Mouse (Mus musculus): ENCODE measurements at regions not wholly inside any gene's neighbourhood (a gene's known extent, or its start where the extent isn't known, plus 50 kb on each side); places are given as distances from the start of the nearest gene placed in this dataset.
A peak's percentile ranks its signal among the peaks of the same experiment; 100 is the strongest.

GRCm38 (mm10) chr7:119384670-119385241 is 74.3 kb downstream of the Gp2 start:
- DNase-seq, result no peak

GRCm38 (mm10) chr7:119379935-119380334 is 79.2 kb downstream of the Gp2 start:
- DNase-seq, result no peak

- no peak for DNase-seq
These were observed 94.9 kb downstream of the Gp2 start for GRCm38 (mm10) chr7:119364268-119364596.

GRCm38 (mm10) chr7:119363552-119364267 is 95.4 kb downstream of the Gp2 start:
- DNase-seq, result no peak

GRCm38 (mm10) chr7:119357338-119357737 is 101.7 kb downstream of the Gp2 start:
- no peak for DNase-seq

DNA sequence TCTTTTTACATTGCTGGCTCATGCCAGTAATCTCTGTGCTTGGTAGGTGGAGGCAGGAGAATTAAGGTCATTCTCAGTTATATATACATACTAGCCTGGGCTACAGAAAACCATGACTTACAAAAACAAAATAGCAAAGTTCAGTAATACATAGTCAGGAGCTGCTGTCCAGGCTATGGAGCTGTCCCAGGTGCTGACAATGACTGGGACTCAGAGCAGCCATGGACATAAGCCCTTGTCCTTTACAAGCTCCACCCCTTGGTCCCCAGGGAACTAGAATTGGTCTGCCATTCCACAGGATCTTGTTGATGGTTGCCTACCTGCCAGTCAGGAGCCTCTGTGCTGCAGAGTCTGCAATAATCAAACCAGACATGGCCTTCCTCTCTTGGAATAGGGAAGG is 102.8 kb downstream of the Gp2 start:
- no peak for DNase-seq

DNA sequence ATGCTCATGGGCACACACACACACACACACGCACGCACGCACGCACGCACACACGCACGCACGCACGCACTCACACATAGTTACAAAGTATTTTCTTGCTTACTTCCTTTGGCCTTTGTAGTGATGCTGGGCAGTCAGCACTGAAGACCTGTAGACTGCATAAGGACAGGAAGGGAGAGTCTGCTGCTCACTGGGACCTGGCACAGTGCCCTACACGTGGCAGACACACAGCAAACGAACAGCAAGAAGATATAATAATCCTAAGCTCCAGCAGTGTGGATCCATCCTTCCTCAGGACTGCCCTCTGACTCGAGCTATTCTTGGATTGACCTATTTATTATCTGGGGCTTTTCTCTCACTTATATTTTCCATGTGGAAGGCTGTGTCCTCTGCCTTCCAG is 106.5 kb downstream of the Gp2 start:
- no peak for DNase-seq

- no peak for DNase-seq
These were observed 108.4 kb downstream of the Gp2 start for GRCm38 (mm10) chr7:119350641-119351040.

- no peak for DNase-seq
These were observed 115.7 kb downstream of the Gp2 start for GRCm38 (mm10) chr7:119343380-119343779.

- no peak for DNase-seq
These were observed 126.0 kb downstream of the Gp2 start for GRCm38 (mm10) chr7:119333102-119333501.

DNA sequence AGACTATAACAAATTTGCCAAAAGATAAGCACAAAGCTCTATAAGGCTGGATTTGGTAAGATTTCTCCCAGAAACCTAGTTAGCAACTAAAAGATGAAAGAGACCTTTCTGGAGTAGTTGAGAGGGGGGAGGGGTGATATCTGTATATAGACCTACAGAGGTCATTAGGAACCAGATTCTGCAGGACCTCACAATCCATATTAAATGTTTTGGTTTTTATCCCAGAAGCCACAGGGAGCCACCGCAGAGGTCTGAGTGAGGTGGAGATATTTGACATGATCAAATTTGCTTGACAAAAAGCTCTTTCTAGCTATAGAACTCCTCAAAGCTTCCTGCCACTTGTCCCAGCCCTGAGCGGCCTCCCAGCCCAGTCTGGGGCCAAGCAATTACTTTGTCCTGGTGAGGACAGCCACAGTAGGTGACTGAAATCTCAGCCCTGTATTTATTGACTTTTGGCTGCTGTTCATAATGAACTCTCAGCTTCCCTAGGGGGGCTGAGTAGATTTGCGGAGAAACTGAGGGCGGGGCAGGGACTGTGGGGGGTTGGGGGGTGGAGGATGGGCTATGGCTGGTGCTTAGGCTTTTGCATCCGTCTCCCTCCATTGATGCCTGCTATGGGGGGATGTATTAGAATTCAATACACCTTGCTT is 128.5 kb downstream of the Gp2 start:
- DNase-seq, result no peak

DNA sequence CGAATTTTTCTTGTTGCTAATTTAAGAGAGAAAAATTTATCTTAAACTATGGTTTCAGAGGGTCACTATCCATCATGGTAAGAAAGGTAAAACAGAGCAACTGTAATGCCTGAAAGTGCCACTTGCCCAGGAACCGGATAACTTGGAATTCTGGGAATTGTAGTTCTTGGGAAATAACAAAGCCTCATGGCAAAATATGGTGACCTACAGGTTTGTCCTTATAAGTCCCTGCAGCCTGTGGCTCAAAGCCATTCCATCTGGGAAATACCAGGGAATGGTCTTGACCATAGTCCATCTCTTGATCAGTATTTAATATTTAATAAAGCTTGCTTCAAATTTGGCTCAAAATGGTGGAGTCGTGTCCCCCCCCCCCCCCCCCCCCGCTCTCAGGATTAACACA is 111.9 kb upstream of the Gpr139 start:
- DNase-seq, result no peak

GRCm38 (mm10) chr7:119291442-119291841 is 107.0 kb upstream of the Gpr139 start:
- DNase-seq, result no peak

- DNase-seq, result peak; percentile 51
These were observed 100.9 kb upstream of the Gpr139 start for GRCm38 (mm10) chr7:119285290-119285689.

- DNase-seq, result no peak
These were observed 95.7 kb upstream of the Gpr139 start for GRCm38 (mm10) chr7:119279896-119280661.

- DNase-seq, result no peak
These were observed 88.2 kb upstream of the Gpr139 start for GRCm38 (mm10) chr7:119272621-119273020.

DNA sequence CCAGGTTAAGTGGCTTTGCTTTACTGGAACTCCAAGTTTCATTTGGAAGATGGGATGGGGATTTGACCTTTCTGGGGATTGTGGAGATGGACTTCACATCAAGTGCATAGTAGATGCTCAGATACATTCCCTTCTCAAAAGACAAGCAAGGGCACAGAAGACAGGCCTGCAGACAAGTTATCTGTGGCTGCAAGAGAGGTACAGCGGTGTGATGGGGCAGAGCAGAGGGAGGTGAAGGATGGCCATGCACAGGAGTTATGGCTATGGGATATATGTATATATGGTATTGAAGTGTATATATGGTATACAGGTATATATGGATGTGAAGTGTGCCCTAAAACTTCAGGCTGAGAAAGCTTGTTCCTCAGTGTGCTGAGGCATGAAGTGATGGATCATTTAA is 87.0 kb upstream of the Gpr139 start:
- DNase-seq, result no peak

- DNase-seq, result no peak
These were observed 86.5 kb upstream of the Gpr139 start for GRCm38 (mm10) chr7:119270826-119271420.

DNA sequence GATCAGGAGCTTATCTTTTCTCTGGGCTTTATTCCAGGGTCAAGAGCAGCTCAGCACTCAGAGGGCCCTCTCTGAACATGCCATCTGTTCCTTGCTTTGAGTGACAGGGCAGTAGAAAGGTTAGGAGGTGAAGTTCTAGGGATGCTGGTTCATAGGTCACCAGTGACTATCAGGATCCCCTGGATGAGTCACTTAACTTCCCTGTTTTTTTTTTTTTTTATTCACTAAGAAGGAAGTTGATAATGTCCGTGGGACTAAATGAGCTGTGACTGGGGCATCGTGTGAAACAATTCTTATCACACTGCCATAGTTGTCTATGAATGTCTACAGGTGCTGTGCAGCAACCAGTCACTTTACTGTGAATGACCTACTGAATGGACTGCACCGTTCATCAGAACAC is 73.8 kb upstream of the Gpr139 start:
- DNase-seq, result no peak

DNA sequence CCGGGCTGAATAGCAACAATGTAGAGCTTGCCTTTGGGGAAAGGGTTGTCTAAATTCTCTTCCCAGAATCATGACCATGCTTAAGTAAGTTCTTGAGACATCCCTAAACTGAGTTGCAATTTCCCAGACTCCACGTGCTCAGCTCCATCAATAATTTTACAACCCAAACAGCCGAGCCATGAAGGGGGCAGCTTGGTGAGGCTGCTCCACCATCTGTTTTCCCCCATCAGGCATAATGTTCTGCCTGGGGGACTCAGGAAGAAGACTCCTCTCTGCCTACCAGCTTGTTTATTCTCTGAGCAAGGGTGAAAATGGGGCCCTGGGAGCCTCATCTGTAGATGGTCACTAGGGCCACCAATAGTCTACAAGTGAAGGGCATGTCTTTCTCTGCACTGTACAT is 72.5 kb upstream of the Gpr139 start:
- DNase-seq, result no peak

DNA sequence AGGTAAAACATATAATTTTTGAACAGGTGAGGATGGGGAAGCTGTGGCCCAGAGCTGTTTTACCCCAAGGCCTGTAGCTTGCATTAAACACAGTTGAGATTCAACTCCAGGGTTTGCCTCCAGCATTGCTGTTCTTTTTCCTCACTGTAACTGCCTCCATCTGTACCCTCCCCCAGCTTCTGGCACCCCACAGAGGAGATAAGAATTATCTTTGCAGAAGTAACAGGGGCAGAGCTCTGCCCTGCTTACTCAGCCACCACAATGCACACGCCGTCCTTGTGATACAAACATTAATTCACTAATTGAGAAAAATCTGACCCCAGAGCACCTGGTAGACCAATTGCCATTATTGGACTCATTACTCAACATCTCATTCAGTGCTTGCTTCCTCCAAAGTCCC is 68.3 kb upstream of the Gpr139 start:
- DNase-seq, result no peak

GRCm38 (mm10) chr7:119251679-119252078 is 67.3 kb upstream of the Gpr139 start:
- DNase-seq, result no peak

DNA sequence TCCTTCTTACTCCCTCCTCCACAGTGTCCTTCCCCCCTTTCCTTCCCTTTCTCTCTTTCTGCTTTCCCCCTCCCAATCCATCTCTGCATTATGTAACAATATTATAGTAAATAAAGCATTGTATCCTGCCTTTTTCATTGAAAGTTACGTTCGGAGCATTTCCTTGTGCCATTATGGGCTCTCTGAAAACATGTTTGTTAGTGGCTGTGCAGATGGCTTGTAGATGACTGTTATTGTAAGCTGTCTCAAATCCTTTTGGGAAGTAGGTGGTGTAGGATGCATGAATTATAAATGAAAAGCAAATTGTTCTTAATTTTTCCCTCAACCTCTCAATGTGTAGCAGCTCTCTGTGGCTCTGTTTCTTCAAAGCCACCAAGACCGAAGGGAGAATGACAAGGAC is 66.0 kb upstream of the Gpr139 start:
- DNase-seq, result no peak

All from right cerebral cortex, adult 18-20 months (tissue).